Mouse (Mus musculus): Measurements from ENCODE around the gene Tdrkh. TPM values are rescaled to one million over a fixed set of nuclear protein-coding genes. Genes with fewer than 3 reads are reported as not detected.

The Tdrkh gene
- total RNA-seq, 2 experiments from 2014 or later = 35.2 to 36.7 TPM

DNA sequence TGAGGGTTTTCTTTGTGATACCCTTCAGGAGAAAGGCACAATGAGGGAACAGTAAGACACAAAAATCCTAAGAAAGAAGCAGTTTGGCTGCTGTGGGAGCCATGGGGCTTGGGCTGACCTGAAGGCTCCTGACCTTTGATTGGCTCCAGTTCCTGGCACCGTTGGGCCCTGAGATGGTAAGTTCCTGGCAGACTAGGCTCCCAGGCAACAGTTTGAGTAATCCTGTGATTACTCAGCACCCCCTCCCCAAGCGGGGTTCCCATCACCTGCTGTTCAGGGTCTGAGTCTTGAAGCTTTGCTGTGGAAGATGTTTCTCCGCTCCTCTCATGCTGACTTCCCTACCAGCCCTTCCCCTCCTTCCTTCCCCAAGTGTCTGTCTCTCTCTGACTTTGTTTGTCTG, 29.6 kb upstream of the Tdrkh start:
- intact Hi-C loops (cut with DNase I) = no loop called here
- DNase-seq (ENCODE audit: low spot score in 2 of 2) = no peak

DNA sequence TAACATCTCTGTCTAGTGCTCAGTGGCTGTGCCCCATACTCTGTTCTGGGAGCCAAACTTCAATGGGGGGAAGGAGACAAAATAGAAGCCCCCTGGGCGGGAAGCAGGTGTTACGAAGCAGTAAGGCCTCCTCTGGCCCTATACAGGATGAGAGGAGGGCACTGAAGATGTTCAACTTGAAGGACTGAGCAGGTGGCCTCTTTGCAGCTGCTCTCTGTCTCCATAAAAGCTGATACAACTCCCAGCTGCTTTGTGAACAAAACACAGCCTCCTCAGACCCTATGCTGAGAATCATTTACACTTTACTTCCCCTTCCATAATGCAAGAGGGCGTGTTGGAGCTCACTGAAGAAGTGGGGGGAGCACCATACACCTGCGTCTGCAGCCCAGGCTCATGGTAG, 26.4 kb upstream of the Tdrkh start:
- intact Hi-C loops (cut with DNase I) = no loop called here

DNA sequence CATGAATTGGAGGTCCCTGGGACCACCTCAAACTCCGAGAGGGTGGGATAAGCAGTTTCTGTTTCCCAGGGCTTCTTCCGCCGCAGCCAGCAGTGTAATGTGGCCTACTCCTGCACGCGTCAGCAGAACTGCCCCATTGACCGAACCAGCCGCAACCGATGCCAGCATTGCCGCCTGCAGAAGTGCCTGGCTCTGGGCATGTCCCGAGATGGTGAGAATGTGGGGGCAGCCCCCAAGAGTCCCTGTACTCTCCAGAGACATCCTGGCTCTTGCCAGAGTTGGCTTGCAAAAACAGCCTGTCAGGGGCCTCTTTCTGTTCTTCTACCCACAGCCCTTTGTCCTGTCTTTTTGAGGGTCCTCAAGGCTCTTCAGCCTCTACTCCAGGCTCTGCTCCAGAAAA, 25.7 kb upstream of the Tdrkh start:
- intact Hi-C loops (cut with DNase I) = no loop called here
- DNase-seq (ENCODE audit: low spot score in 2 of 2) = no peak

More for the DNA sequence above, 26.4 kb upstream of the Tdrkh start:
- DNase-seq (ENCODE audit: low spot score in 2 of 2) = no peak

DNA sequence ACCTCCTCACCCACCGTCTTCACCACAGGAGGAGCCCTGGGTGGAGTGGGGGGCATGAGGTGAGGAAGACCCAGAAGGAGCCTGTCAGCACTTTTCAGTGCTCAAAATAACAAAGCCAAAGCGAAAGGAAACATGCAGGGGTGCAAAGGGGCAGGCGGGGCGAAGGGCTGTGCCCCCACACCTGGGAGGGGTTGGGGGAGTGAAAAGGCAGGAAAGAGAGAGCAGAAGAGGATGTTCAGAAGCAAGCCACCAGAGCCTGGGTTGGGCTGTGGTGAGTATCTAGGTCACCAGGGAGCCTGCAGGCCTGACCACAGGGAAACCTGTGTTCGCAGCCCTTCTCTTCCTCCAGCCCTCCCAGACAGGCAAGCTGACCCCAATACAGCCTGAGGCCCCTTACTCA, 25.0 kb upstream of the Tdrkh start:
- intact Hi-C loops (cut with DNase I) = no loop called here
- DNase-seq (ENCODE audit: low spot score in 2 of 2) = no peak

DNA sequence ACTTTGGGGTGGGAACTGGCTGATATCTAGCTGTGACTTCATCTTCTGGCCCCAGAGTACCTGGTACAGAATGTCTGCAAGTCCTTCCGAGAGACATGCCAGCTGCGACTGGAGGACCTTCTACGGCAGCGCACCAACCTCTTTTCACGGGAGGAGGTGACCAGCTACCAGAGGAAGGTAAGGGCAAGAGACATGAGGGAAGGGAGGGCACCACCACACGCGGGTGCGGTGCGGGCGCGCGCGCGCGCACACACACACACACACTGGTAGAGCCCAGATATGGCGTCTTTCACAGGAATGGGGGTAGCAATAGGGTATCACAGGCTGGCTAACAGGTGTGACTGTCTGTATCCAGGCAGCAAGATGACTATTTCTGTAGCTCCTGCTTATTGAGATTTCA, 23.7 kb upstream of the Tdrkh start:
- intact Hi-C loops (cut with DNase I) = no loop called here

DNA sequence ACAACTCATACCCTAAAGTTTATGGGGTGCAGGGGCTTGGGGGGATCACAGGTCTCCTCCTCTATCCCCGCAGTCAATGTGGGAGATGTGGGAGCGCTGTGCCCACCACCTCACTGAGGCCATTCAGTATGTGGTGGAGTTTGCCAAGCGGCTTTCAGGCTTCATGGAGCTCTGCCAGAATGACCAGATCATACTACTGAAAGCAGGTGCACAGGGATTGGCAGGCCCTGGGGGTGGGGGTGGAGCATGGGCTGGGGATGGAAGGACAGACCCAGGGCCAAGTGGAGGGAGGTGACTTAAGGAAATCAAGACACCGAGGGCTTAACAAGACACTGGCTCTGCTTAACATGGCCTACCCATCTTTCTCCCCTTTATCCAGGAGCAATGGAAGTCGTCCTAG, 22.1 kb upstream of the Tdrkh start:
- no peak for DNase-seq (ENCODE audit: low spot score in 2 of 2)
- intact Hi-C loops (cut with DNase I) = no loop called here

More for the DNA sequence above, 23.7 kb upstream of the Tdrkh start:
- no peak for DNase-seq (ENCODE audit: low spot score in 2 of 2)

DNA sequence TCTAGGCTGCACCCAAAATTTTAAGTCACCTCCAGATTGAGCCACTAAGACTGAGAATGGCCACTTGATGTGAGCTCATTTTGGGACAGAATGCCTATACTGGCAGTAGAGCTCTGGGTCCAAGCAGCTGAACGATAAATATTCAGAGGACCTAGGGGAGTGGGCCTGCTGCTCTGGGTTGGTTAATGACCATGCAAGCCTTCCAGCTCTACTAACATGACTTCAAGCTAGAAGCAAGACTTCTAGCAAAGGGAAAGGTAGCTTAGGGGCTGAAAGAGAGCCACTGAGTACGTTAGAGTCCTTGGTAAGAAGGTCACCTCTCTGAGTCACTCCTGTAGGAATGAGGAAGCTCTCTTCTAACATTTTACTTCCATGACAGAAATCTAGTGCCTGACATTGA, 20.9 kb upstream of the Tdrkh start:
- DNase-seq (ENCODE audit: low spot score in 2 of 2) = no peak
- intact Hi-C loops (cut with DNase I) = no loop called here

DNA sequence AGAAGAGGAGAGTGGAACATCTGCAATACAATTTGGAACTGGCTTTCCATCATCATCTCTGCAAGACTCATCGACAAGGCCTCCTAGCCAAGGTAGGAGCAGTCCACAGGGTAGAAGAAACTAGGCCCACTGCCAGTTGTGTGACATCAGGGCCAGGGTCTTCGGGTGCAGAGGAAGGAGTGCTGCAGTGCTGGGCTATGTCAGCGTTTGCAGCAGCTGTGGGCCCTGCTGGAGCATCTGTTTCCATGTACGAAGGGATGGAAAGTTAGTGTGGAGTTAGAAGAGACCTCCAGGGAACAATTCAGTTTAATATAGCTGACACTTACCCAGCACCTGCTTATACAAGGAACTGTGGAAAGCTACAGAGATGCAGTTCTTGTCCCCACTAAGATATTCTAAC, 20.0 kb upstream of the Tdrkh start:
- no peak for DNase-seq (ENCODE audit: low spot score in 2 of 2)
- intact Hi-C loops (cut with DNase I) = no loop called here

DNA sequence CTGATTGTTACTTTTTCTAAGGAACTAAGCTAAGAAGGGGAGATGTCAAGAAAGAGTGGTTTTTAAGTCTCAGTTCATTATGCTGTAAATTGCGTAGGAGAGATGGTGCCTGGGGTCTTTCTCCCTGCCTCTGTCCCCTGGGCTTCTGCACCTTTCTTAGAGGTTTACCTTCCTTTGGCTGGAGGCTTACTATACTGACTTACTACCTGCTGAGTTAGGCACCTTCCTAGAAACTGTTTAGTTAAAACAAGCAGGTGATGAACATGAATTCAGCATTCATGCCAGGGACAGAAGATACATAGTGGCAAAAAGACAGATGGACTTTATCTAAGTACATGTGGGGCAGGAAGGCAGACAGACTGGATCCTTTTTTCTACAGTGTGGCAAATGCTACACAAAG, 16.7 kb upstream of the Tdrkh start:
- intact Hi-C loops (cut with DNase I) = no loop called here
- no peak for DNase-seq (ENCODE audit: low spot score in 2 of 2)

DNA sequence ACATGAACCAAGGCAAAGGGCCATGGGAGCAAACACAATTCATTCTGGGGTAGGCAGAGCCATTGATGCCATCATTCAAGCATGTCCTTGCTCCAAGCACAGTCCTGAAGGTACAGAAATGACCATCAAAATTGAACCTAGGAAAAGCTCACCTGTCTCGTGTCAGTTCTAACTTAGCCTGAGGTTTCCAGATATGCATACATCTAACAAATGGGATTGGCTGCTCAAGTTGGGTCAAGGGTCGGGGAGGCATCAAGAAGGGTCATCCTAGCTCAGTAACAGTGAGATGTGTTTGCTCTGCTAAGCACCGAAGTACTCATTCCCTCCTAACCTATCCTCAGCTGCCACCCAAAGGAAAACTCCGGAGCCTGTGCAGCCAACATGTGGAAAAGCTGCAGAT, 16.2 kb upstream of the Tdrkh start:
- no peak for DNase-seq (ENCODE audit: low spot score in 2 of 2)
- intact Hi-C loops (cut with DNase I) = no loop called here

DNA sequence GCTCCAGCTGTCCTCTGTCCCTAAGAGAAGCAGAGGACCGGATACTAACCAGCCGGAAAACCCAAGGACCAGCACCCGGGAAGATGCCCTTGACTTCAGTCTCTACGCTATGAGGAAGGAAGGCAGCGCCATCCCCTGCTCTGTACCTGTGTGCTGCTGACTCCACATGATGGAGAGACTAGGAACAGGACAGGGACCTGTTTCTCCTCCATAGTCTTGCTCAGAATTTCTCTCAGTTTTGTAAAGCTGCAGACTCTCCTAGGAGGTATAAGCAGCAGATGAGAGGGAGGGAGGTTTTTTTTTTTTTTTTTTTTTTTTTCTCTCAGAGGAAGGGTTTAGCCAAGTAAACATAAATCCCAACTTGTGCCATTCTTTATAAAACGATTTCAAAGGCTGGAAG, 14.9 kb upstream of the Tdrkh start, which contains the start of gene Lingo4:
Gene Lingo4, plus strand, starts transcription at position 301 of the 400 bp plus-strand sequence.
- DNase-seq (ENCODE audit: low spot score in 2 of 2) = no peak
- intact Hi-C loops (cut with DNase I) = no loop called here

DNA sequence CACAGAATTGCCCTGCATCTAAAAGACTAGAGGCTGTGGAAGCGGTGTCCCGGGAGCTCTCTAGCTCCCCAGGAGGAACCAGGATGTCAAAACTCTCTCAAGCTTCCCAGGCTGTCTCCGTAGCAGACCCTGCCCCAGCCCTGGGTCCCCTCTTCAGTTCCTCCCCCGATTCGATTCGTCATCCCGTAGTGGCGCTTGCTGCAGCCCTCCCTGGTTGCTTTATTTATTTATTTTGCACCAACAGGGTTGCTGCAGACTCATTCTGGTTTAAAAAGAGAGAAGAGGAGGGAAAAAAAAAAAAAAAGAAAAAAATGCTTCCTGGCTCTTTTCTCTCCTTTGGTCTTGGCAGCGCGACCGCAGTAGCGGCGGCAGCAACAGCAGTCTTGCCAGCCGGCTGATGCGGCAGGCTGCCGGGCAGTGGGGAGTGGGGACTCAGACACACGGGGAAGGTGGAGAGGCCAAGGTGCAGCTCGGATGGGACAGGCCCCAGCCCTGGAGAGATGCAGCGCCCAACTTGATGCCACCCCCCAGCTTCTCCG, 14.1 kb upstream of the Tdrkh start:
- intact Hi-C loops (cut with DNase I) = no loop called here
- peak in 1 of 2 experiments; percentile 21 for DNase-seq (ENCODE audit: low spot score in 2 of 2)

DNA sequence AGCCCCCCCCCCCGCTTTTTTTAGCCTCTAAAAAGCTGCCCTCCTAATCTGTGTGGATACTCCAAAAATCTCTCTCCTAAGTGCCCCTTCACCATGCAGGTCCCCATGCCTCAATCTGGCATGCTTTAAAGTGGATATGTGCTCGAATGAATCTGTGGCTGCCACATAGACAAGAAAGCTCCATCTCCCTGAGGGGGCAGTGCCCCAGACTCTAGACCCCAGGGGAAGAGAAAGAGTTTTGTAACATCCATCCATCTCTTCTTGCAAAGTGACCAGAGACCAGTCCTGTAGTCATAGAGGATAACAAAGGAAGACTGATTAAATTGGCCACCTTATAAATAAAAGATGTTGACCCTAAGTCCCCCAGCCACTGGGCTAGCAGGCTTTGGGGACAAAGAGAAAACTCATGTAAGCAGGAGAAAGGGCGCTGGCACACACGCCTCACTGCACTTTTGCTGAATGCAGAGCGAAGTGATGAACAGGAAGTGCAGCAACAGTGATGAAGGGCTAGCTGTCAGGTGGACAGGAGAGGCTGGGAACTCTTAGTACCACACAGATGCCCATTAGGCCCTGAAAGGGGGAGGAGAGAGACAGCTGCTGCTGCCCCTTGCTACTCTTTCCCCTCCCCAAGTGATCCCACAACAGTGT, 13.3 kb upstream of the Tdrkh start:
- DNase-seq (ENCODE audit: low spot score in 2 of 2) = no peak
- intact Hi-C loops (cut with DNase I) = no loop called here

DNA sequence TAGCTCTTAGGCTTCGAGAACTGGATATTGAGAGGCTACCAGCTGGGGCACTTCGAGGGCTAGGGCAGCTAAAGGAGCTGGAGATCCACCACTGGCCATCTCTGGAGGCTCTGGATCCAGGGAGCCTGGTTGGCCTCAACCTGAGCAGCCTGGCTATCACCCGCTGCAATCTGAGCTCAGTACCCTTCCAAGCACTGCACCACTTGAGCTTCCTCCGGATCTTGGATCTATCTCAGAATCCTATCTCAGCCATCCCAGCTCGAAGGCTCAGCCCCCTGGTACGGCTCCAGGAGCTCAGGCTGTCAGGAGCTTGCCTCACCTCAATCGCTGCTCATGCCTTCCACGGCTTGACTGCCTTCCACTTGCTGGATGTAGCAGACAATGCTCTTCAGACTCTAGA, 10.6 kb upstream of the Tdrkh start:
- intact Hi-C loops (cut with DNase I) = no loop called here

DNA sequence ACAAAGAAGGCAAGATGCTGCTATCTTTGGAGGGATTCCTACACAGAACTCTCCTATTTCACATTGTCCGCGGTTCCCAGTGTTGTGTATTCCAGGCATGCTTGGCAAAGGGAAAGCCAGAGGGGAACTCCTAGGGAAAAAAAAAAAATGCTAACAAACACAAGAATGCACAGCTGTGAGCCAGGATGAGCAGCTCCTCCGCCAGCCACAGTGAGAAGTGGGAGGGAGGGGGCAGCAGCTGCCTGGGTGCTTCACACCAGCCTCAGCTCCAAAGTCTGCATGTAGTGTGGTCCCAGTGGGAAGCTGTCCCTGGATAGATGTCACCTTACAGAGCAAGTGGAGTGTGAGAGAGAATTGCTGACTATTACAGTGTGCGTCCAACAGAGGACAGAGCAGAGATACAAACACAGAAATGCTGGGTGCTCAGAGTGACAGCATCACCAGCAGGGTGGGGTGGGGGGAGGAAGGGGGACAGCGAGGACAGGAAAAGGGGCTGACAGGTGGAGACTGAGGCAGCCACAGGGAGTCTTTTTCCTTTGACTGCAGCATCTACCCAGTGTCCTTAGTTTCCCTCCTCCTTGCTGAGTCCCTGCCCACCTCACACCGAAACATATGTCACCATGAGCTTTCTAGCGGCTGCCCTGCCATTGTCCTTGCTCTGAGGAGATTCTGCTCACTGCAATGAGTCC, 8.6 kb upstream of the Tdrkh start:
- peak; percentile 35 to 40 for DNase-seq (ENCODE audit: low spot score in 2 of 2)

More for the DNA sequence above, 10.6 kb upstream of the Tdrkh start:
- DNase-seq (ENCODE audit: low spot score in 2 of 2) = no peak

DNA sequence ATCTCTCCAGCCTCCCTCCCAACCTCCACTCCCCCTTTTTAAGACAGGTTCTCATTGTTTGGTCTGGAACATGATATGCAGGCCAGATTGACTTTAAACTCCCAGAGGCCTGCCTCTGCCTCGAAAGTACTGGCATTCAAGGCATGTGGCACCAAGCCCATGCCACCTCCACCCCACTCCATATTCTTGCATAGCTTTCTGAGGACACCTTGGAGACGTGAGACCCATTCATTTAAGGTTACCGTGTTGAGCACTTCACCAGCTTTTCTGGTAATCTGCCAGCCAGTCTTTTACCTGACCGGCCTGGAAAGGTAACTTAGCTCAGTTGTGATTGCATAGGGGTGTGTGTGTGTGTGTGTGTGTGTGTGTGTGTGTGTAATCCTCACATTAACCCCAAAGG, 7.5 kb upstream of the Tdrkh start:
- intact Hi-C loops (cut with DNase I) = no loop called here
- no peak for DNase-seq (ENCODE audit: low spot score in 2 of 2)

More for the DNA sequence above, 8.6 kb upstream of the Tdrkh start:
- intact Hi-C loops (cut with DNase I) = no loop called here

DNA sequence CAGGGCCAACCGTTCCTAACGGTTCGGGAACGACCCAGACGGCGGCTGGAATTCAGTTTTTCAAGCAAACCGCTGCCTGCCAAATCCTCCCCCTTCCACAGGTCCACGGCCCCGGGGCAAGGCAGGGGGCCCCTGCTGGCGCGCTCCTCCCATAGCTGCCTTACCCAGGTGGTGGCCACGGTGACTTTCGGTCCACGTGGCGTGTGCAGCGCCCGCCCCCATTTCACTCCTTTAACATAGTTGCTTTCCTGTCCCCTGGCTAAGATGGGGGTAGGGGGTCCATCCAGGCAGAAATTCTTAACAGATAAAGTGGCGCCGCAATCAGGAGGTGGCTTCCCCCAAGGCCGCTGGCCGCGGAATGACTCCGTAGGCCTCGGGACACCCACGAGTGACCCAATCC, 543 bp upstream of the Tdrkh start:
- DNase-seq (ENCODE audit: low spot score in 2 of 2) = no peak
- intact Hi-C loops (cut with DNase I) = loop anchor here (5.0 kb wide), 1 partner anchor 45 kb away; no protein-coding TSS in a partner anchor

DNA sequence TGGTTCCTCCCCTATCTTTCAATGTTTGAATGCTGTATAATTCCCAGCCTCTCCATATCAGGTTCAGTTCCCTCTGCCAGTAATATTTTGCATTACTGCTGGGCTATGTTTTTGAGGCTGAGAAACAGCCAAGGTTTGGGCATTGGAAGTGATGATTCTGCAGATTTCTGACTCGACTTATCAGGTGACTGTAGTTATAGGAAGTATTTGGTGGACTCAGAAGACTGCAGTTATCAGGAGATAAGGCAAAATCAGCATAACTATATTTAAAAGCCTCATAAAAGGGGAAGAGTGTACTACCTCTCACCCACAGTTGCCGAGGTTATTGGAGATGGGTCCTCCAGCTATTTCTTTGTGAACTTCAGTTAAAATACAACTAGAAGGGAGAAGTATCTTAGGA, 17.9 kb downstream of the Tdrkh start:
- no peak for DNase-seq (ENCODE audit: low spot score in 2 of 2)
- intact Hi-C loops (cut with DNase I) = no loop called here

DNA sequence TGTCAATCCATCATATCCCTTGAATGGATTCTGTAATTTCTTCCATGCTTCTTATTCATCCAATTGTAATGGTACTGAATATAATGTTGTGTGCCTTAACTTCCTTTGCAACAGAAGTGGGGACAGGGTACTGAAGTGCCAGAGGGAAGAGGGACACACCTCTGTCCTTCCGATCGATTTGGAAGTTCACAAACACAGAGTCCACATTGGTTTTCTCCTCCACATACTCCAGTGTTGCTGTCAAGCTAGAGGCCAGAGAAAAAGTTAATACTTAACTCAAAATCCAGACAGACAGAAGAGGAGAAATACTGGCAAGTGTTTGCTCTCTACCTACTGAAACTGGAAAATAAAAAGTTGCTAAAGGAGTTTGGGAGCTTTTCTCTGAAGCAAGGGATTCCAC, 21.2 kb downstream of the Tdrkh start:
- DNase-seq (ENCODE audit: low spot score in 2 of 2) = no peak
- intact Hi-C loops (cut with DNase I) = no loop called here

DNA sequence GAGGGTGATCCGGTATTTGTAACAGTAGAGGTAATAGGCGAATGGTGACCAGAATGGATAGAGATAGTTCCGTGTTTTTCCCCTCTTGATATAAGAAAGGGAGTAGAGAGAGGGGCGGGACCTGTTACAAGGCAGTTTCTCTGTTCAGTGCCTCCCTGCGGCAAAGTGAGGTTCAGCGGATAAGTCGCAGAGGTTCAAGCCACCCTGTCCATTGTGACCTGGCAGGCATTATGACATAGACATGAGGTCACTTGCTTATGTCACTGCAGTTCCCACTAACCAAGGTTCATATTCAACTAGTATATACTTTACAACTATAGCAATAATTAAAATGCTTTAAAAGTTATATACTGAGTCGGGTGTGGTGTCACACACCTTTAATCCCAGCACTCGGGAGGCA, 23.3 kb downstream of the Tdrkh start:
- no peak for DNase-seq (ENCODE audit: low spot score in 2 of 2)
- intact Hi-C loops (cut with DNase I) = no loop called here

DNA sequence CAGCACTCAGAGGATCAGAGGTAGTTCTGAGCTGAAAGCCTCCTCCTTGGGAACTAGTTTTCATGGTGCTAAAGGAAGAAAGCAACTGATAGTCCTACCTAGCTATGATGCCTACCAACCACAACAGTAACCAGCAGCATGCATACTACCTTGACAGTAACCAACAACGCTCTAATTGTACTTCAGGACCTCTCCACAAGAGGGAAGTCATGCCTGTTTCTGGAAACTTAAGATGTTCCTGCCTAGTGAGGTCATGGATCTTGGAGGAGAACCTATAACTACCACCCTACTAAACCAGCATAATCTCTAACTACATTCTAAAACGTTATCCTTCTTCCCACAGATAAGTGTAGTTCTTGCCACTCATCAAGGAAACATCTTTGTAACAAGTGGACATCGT, 28.1 kb downstream of the Tdrkh start:
- intact Hi-C loops (cut with DNase I) = loop anchor here (10.0 kb wide), 1 partner anchor 144 kb away; the partner anchor contains the start of gene Snx27
- no peak for DNase-seq (ENCODE audit: low spot score in 2 of 2)

Data from left cerebral cortex, postnatal 36 days (tissue).